Mouse (Mus musculus): Measurements from ENCODE around the gene Zscan2. TPM values are rescaled to one million over a fixed set of nuclear protein-coding genes. Genes with fewer than 3 reads are reported as not detected.

The Zscan2 gene
- polyA plus RNA-seq, 1 experiment from 2014 or later: 2.5 TPM

GRCm38 (mm10) chr7:80833651-80834532 is 26.8 kb upstream of the Zscan2 start:
- no peaks in the 10 kb centered on the region for H3K36me3 ChIP-seq
- H3K27me3 ChIP-seq (ENCODE audit: insufficient read depth, poor library complexity, severe bottlenecking): no peaks in the 10 kb centered on the region
- WGBS: 31% methylated on average over 12 of the region's 12 CpGs
- H3K27ac ChIP-seq: no peak overlapping the region
- peaks cover 8% of the 10 kb centered on the region; the same call in 1 of the 2 replicates for H3K4me1 ChIP-seq
- H3K9me3 ChIP-seq: no peaks in the 10 kb centered on the region
- peak; percentile 53 for DNase-seq (ENCODE audit: low spot score)
- no peak overlapping the region for H3K4me3 ChIP-seq

GRCm38 (mm10) chr7:80835984-80836652 is 24.6 kb upstream of the Zscan2 start:
- no peak overlapping the region for H3K4me3 ChIP-seq
- peaks cover 3% of the 10 kb centered on the region; the same call in 1 of the 2 replicates for H3K4me1 ChIP-seq
- no peak for DNase-seq (ENCODE audit: low spot score)
- 76% methylated on average over 4 of the region's 4 CpGs for WGBS
- no peaks in the 10 kb centered on the region for H3K27me3 ChIP-seq (ENCODE audit: insufficient read depth, poor library complexity, severe bottlenecking)
- no peak overlapping the region for H3K27ac ChIP-seq
- no peaks in the 10 kb centered on the region for H3K36me3 ChIP-seq
- H3K9me3 ChIP-seq: no peaks in the 10 kb centered on the region

GRCm38 (mm10) chr7:80837736-80838135 is 23.0 kb upstream of the Zscan2 start:
- Histone ChIP-seq H3K27me3 (ENCODE audit: insufficient read depth, poor library complexity, severe bottlenecking) (no peaks in the 10 kb centered on the region), H3K4me1 (peaks cover 3% of the 10 kb centered on the region; the same call in 1 of the 2 replicates), H3K27ac (no peak overlapping the region), H3K4me3 (no peak overlapping the region), H3K9me3 (no peaks in the 10 kb centered on the region), H3K36me3 (no peaks in the 10 kb centered on the region)
- DNase-seq (ENCODE audit: low spot score): no peak
- 47% methylated on average over 9 of the region's 9 CpGs for WGBS

GRCm38 (mm10) chr7:80838247-80838646 is 22.5 kb upstream of the Zscan2 start:
- Histone ChIP-seq H3K27me3 (ENCODE audit: insufficient read depth, poor library complexity, severe bottlenecking) (no peaks in the 10 kb centered on the region), H3K4me3 (no peak overlapping the region), H3K9me3 (no peaks in the 10 kb centered on the region), H3K4me1 (no peaks in the 10 kb centered on the region), H3K36me3 (no peaks in the 10 kb centered on the region), H3K27ac (no peak overlapping the region)
- DNase-seq (ENCODE audit: low spot score): no peak
- WGBS: 32% methylated on average over 7 of the region's 7 CpGs

- no peaks in the 10 kb centered on the region for H3K4me1 ChIP-seq
- DNase-seq (ENCODE audit: low spot score): no peak
These were observed 21.0 kb upstream of the Zscan2 start for GRCm38 (mm10) chr7:80839755-80840154.

GRCm38 (mm10) chr7:80840241-80840640 is 20.5 kb upstream of the Zscan2 start:
- no peak overlapping the region for H3K27ac ChIP-seq
- no peaks in the 10 kb centered on the region for H3K4me1 ChIP-seq
- H3K36me3 ChIP-seq: no peaks in the 10 kb centered on the region
- H3K9me3 ChIP-seq: no peaks in the 10 kb centered on the region
- no peak overlapping the region for H3K4me3 ChIP-seq
- 58% methylated on average over 1 of the region's 1 CpGs for WGBS
- no peak for DNase-seq (ENCODE audit: low spot score)
- no peaks in the 10 kb centered on the region for H3K27me3 ChIP-seq (ENCODE audit: insufficient read depth, poor library complexity, severe bottlenecking)

More at GRCm38 (mm10) chr7:80839755-80840154, 21.0 kb upstream of the Zscan2 start:
- H3K9me3 ChIP-seq: no peaks in the 10 kb centered on the region
- no peaks in the 10 kb centered on the region for H3K27me3 ChIP-seq (ENCODE audit: insufficient read depth, poor library complexity, severe bottlenecking)
- no peak overlapping the region for H3K27ac ChIP-seq
- H3K4me3 ChIP-seq: no peak overlapping the region
- no peaks in the 10 kb centered on the region for H3K36me3 ChIP-seq

- Histone ChIP-seq H3K36me3 (no peaks in the 10 kb centered on the region), H3K27ac (no peak overlapping the region), H3K27me3 (ENCODE audit: insufficient read depth, poor library complexity, severe bottlenecking) (no peaks in the 10 kb centered on the region), H3K9me3 (no peaks in the 10 kb centered on the region), H3K4me3 (no peak overlapping the region), H3K4me1 (no peaks in the 10 kb centered on the region)
- peak; percentile 27 for DNase-seq (ENCODE audit: low spot score)
- 67% methylated on average over 4 of the region's 4 CpGs for WGBS
These were observed 19.8 kb upstream of the Zscan2 start for GRCm38 (mm10) chr7:80840937-80841336.

- DNase-seq (ENCODE audit: low spot score): peak; percentile 63
- no peaks in the 10 kb centered on the region for H3K27me3 ChIP-seq (ENCODE audit: insufficient read depth, poor library complexity, severe bottlenecking)
- WGBS: 62% methylated on average over 5 of the region's 5 CpGs
- H3K4me3 ChIP-seq: no peak overlapping the region
- no peaks in the 10 kb centered on the region for H3K4me1 ChIP-seq
- no peak overlapping the region for H3K27ac ChIP-seq
- H3K36me3 ChIP-seq: no peaks in the 10 kb centered on the region
- H3K9me3 ChIP-seq: no peaks in the 10 kb centered on the region
These were observed 18.6 kb upstream of the Zscan2 start for GRCm38 (mm10) chr7:80842132-80842531.

- no peaks in the 10 kb centered on the region for H3K36me3 ChIP-seq
- no peak overlapping the region for H3K27ac ChIP-seq
- no peak for DNase-seq (ENCODE audit: low spot score)
- no peaks in the 10 kb centered on the region for H3K4me1 ChIP-seq
- H3K27me3 ChIP-seq (ENCODE audit: insufficient read depth, poor library complexity, severe bottlenecking): no peaks in the 10 kb centered on the region
- WGBS: 86% methylated on average over 1 of the region's 1 CpGs
- no peak overlapping the region for H3K4me3 ChIP-seq
- H3K9me3 ChIP-seq: no peaks in the 10 kb centered on the region
These were observed 17.5 kb upstream of the Zscan2 start for GRCm38 (mm10) chr7:80843176-80843575.

GRCm38 (mm10) chr7:80843910-80844640 is 16.6 kb upstream of the Zscan2 start:
- DNase-seq (ENCODE audit: low spot score): peak; percentile 39
- Histone ChIP-seq H3K9me3 (no peaks in the 10 kb centered on the region), H3K4me3 (no peak overlapping the region), H3K27ac (no peak overlapping the region), H3K36me3 (no peaks in the 10 kb centered on the region), H3K27me3 (ENCODE audit: insufficient read depth, poor library complexity, severe bottlenecking) (no peaks in the 10 kb centered on the region), H3K4me1 (peaks cover under 1% of the 10 kb centered on the region)
- 87% methylated on average over 8 of the region's 8 CpGs for WGBS

GRCm38 (mm10) chr7:80844691-80845090 is 16.0 kb upstream of the Zscan2 start:
- Histone ChIP-seq H3K4me3 (no peak overlapping the region), H3K27ac (no peak overlapping the region), H3K27me3 (ENCODE audit: insufficient read depth, poor library complexity, severe bottlenecking) (no peaks in the 10 kb centered on the region), H3K4me1 (peaks cover 5% of the 10 kb centered on the region), H3K36me3 (no peaks in the 10 kb centered on the region), H3K9me3 (no peaks in the 10 kb centered on the region)
- WGBS: 92% methylated on average over 12 of the region's 12 CpGs
- peak; percentile 47 for DNase-seq (ENCODE audit: low spot score)

GRCm38 (mm10) chr7:80845621-80846279 is 15.0 kb upstream of the Zscan2 start:
- WGBS: 66% methylated on average over 15 of the region's 15 CpGs
- Histone ChIP-seq H3K4me3 (no peak overlapping the region), H3K36me3 (no peaks in the 10 kb centered on the region), H3K4me1 (peaks cover 5% of the 10 kb centered on the region), H3K9me3 (no peaks in the 10 kb centered on the region), H3K27ac (no peak overlapping the region), H3K27me3 (ENCODE audit: insufficient read depth, poor library complexity, severe bottlenecking) (no peaks in the 10 kb centered on the region)
- peak; percentile 66 for DNase-seq (ENCODE audit: low spot score)

All from heart, embryonic 10.5 days (tissue).